Mouse (Mus musculus) liver, postnatal 0 days (tissue): ENCODE measurements around the gene Eloa.

Source experiments
- CTCF ChIP-seq: sonication (generic); IDR thresholded peaks from 2 replicates; pipeline ENCODE4 v1.5.1; 2016; ENCODE audit warnings: antibody characterized with exemption, low read depth
- EP300 ChIP-seq: IDR thresholded peaks from 2 replicates; pipeline ENCODE4 v1.6.1; 2016; ENCODE audit warnings: antibody characterized with exemption, low read depth, mild to moderate bottlenecking

GRCm38 (mm10) chr4:135968271-135968869 is 53.2 kb downstream of the Eloa start:
- TF ChIP-seq EP300 (no peak), CTCF (no peak)
